Mouse (Mus musculus): ENCODE results near the gene Olfr631.
A peak's percentile ranks its signal among the peaks of the same experiment; 100 is the strongest.
"Not testable (repeated sequence)": the region's sequence is repeated elsewhere in the genome, so short reads cannot be mapped to it uniquely, and the experiment has no call there.

Olfr631 gene

DNA sequence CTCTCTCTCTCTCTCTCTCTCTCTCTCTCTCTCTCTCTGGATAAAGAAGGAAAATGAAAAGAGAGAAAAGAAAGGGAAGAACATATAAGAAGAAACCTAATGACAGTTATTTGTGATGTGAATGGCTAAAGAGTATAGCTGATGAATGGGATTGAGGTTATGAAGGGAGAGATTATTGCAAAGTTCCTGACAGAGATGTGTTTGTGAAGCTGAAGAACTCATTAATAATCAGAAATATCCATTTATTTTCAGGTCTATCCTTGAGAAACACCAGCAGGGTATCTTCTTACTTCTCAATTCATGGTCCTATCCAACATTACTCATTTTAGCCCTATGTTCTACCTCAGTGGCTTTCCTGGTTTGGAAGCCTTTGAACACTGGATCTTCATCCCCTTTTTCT lies at the start of gene Olfr631:
TSS of gene Olfr631 (plus strand) at position 301 of the 400 bp plus-strand sequence.
- no peak for DNase-seq

- no peak for DNase-seq
Observed at GRCm38 (mm10) chr7:103886152-103886551, 42.5 kb upstream of the Olfr631 start, which contains the start of gene Olfr66. Olfr66 (minus strand) TSS chr7:103886252.

- no peak for DNase-seq
Observed at GRCm38 (mm10) chr7:103894385-103894784, 34.2 kb upstream of the Olfr631 start, which contains the start of gene Olfr64. Olfr64 (minus strand) TSS chr7:103894485.

DNA sequence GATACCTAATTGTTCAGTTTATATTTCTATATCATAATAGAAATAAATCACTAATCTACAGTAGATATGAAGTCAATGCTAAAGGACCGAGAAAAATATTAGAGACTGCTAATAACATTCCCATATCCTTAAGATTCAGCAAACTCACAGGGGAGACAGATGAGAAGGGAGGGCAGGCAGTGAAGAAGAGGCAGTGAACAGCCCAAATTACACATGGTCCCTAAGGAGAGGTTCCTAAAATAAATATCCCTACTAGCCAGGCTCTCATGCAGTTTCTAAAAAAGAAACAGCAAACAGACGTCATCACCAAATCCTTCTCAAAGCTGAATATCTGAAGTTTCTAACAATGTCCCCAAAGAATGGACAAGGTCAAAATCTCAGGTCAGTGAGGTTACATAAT lies 25.4 kb upstream of the Olfr631 start, which contains the start of gene Olfr65:
TSS of gene Olfr65 (plus strand) at position 301 of the 400 bp plus-strand sequence.
- DNase-seq, result no peak

- DNase-seq, result no peak
Observed at GRCm38 (mm10) chr7:103910047-103910446, 18.6 kb upstream of the Olfr631 start.

GRCm38 (mm10) chr7:103912969-103913511 lies 15.6 kb upstream of the Olfr631 start:
- DNase-seq, result no peak

DNA sequence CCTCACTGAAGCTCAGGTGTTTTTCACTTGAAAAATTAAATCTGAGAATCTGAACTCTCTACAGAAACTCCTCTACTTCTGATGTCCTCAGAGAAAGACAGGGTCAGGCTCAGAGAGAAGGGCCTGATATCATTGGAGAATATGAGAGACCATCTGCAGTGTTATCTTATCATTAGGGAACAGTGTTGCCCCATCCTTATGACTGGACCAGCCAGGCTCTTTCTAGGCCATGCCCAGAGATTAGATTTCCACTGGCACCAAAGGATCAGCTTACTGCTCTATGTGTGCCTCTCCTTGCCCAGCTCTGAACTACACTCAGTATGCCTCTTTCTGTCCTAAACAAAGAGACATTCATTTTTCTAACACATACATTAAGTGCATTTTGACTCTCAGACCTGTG lies 13.3 kb upstream of the Olfr631 start:
- no peak for DNase-seq

- no peak for DNase-seq
Observed at GRCm38 (mm10) chr7:103934264-103934663, 5.6 kb downstream of the Olfr631 start, which contains the start of gene Olfr632. Olfr632 (plus strand) TSS chr7:103934347.

GRCm38 (mm10) chr7:103942730-103943129 lies 14.1 kb downstream of the Olfr631 start:
- DNase-seq, result peak; percentile 0 to 3

- no peak for DNase-seq
Observed at GRCm38 (mm10) chr7:103944137-103944536, 15.5 kb downstream of the Olfr631 start, which contains the start of gene Olfr633. Olfr633 (plus strand) TSS chr7:103944437.

GRCm38 (mm10) chr7:103966873-103967272 lies 38.2 kb downstream of the Olfr631 start:
- not testable (repeated sequence) for DNase-seq

DNA sequence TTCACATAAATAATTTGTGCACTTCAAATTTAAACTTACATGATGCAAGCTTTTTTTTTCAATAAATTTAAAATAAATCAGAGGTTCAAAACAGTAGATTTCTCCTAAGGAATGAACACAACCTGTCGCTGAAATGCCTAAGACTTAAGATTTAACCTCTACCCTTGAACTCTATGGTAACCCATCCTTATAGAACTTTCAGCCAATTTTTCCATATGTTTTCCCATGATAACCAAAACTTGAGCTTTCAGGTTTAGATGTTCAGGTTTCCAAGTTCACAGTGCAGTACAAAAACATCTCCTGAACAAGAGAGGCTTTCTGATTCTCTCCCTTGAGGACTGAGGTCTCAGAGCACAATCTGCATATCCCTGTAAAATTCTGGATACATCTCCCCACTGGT lies 42.2 kb downstream of the Olfr631 start, which contains the start of gene Olfr635:
TSS of gene Olfr635 (plus strand) at position 301 of the 400 bp plus-strand sequence.
- no peak for DNase-seq

DNA sequence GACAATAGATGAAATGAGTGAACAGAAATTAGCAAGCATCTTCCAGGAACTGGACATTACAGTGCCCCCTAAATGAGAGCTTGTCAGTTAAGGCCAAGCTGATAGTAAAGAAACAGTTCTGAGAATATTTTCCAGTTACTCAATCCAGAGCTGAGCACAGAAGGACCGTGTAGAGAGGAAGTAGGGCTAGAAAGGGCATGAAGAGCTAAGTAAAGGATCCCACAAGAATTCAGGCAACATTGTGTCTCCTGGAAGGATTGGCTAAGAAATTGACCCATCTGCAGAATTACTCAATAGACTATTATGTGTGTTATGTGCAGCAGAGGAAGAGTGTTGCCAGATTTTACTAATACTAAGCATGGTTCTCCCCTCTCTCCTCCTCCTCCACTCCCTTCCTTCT lies 43.2 kb downstream of the Olfr631 start:
- no peak for DNase-seq

Measured in cerebellum, postnatal 14 days (tissue).